Mouse (Mus musculus) 3T3-L1 (cell line): ENCODE measurements at regions not wholly inside any gene's neighbourhood (a gene's known extent, or its start where the extent isn't known, plus 50 kb on each side); places are given as distances from the start of the nearest gene placed in this dataset.

Source experiments
- DNase-seq: peaks from one replicate; pipeline ENCODE4 v3.0.0-alpha.2; 2015; ENCODE audit warnings: low read depth, low spot score

DNA sequence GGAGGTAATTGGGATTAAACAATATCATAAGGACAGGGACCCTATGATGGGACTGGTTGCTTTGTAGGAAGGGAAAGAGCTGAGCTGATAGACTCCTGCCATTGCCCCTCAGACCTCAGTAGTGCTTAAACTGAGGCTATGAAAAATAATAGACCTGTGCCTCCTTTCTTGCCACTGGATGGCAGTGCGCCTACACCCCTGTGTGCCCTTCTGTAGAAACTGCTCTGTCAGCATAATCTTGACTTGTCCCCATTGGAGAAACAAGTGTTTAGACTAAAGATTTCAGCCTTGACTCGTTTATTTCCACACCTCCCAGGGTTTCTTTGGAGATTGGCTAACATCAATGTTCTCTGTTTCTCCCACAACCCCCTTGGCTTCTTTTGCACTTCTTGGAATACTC is 876.0 kb upstream of the Fam160b2 start:
- peak; percentile 2 for DNase-seq

DNA sequence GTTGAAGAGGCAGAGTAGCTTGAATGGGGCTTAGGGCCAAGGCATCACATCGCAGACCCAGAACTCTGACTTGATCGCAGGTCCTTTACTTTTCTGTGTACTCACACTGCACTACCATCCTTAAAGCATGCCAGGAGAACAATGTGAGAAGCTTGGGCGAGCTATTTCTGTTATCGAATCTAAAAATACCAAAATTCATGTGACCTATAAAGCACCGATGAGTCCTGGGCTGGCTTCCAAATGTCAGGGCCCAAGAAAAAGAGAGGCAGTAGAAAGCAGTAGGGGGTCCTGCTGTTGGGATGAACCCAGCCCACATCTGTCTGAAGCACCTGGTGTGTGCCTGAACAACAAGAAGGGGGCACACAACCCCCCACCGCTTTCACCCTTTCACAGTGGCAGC is 874.3 kb upstream of the Fam160b2 start:
- no peak for DNase-seq

DNA sequence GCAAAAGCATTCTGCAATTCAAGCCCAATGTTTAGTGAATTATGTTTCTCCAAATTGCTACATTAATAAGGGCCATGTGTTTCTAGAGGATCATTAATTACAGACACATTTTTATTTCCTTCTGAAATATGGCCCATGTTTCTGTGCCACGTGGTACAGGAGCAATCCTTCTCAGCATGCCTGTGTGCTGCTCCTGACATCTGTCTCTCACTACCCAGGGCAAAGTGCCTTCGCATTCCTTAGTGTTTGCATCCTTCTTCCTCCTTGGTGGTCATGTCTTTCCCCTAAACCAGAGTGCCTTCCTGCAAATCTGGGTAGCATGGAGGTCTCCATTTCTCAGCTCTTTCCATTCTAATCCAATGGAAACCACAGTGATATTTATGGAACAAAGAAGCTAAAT is 832.7 kb upstream of the Fam160b2 start:
- DNase-seq, result no peak
